Mouse (Mus musculus) ES-E14 (cell line): ENCODE results near the gene Nim1k. TPM values are rescaled to one million over a fixed set of nuclear protein-coding genes. Genes with fewer than 3 reads are reported as not detected.

Experiments
- DNase-seq: peaks from one replicate; pipeline ENCODE4 v3.0.0-alpha.2; 2013; ENCODE audit warnings: low read depth, low spot score
- H3K27ac ChIP-seq: 2 replicates; pipeline ENCODE4 v1.5.1; 2012; ENCODE audit warnings: low read depth, mild to moderate bottlenecking, low read length, moderate library complexity, mixed read lengths; ENCODE audit not compliant: poor library complexity, insufficient read depth, severe bottlenecking
- H3K36me3 ChIP-seq: 2 replicates; pipeline ENCODE4 v1.6.1; 2012; ENCODE audit warnings: mild to moderate bottlenecking, low read length, moderate library complexity, mixed read lengths; ENCODE audit not compliant: control insufficient read depth, poor library complexity, insufficient read depth, severe bottlenecking
- H3K4me1 ChIP-seq, 2 experiments: fragments of 150-350 bp in 1 of 2; sonication (generic) in 1 of 2; 2 replicates each; pipeline ENCODE4 v1.6.1; 2012; ENCODE audit warnings: low read length in 2 of 2, mild to moderate bottlenecking in 1 of 2, mixed read lengths in 1 of 2; ENCODE audit not compliant: control insufficient read depth in 2 of 2, insufficient read depth in 2 of 2, poor library complexity in 1 of 2
- H3K4me3 ChIP-seq, 2 experiments: fragments of 150-350 bp in 1 of 2; sonication (generic) in 1 of 2; 2 replicates each; pipeline ENCODE4 v1.5.1; 2012; ENCODE audit warnings: low read length in 2 of 2, low read depth in 1 of 2, mild to moderate bottlenecking in 1 of 2, mixed read lengths in 1 of 2; ENCODE audit not compliant: insufficient read depth in 1 of 2, poor library complexity in 1 of 2, severe bottlenecking in 1 of 2
- H3K9ac ChIP-seq: 2 replicates; pipeline ENCODE4 v1.6.1; 2012; ENCODE audit warnings: low read depth, mild to moderate bottlenecking, low read length, mixed read lengths; ENCODE audit not compliant: poor library complexity, insufficient read depth, severe bottlenecking
- H3K9me3 ChIP-seq: fragments of 150-350 bp; sonication (generic); 2 replicates; pipeline ENCODE4 v1.6.1; 2012; ENCODE audit warnings: low read depth, mild to moderate bottlenecking, low read length; ENCODE audit not compliant: control insufficient read depth, insufficient read depth
- CHD2 ChIP-seq: IDR thresholded peaks from 2 replicates; pipeline ENCODE4 v1.6.1; 2014; ENCODE audit warnings: mild to moderate bottlenecking, low read depth, low read length, inconsistent platforms
- HCFC1 ChIP-seq: IDR thresholded peaks from 2 replicates; pipeline ENCODE4 v1.6.1; 2012; ENCODE audit warnings: low read length, inconsistent platforms, borderline replicate concordance; ENCODE audit not compliant: insufficient read depth
- MAFK ChIP-seq: IDR thresholded peaks from 2 replicates; pipeline ENCODE4 v1.6.1; 2014; ENCODE audit warnings: mild to moderate bottlenecking, low read depth, low read length, inconsistent platforms; ENCODE audit not compliant: insufficient read depth
- ZC3H11A ChIP-seq: IDR thresholded peaks from 2 replicates; pipeline ENCODE4 v1.6.1; 2012; ENCODE audit warnings: low read depth, mild to moderate bottlenecking, inconsistent platforms, low read length, borderline replicate concordance
- ZNF384 ChIP-seq: IDR thresholded peaks from 2 replicates; pipeline ENCODE4 v1.6.1; 2012; ENCODE audit warnings: low read depth, low read length, inconsistent platforms
- in situ Hi-C, 2 experiments: fragments of 600-800 bp; cut with MboI; formaldehyde crosslinking; loops; one replicate each; pipeline ENCODE4 v1.15.1; 2025; ENCODE audit warnings: low sequenced_read_pairs in 2 of 2, inconsistent platforms in 1 of 2; ENCODE audit not compliant: unreplicated experiment in 2 of 2
- total RNA-seq: library from RNA; depleted of rRNA; stranded (reverse); fragments of 300-350 nt; gene quantifications from 2 replicates; pipeline ENCODE4 v1.2.3, GENCODE M21; 2012

Gene Nim1k
- total RNA-seq, 1 experiment = 0.22 TPM

DNA sequence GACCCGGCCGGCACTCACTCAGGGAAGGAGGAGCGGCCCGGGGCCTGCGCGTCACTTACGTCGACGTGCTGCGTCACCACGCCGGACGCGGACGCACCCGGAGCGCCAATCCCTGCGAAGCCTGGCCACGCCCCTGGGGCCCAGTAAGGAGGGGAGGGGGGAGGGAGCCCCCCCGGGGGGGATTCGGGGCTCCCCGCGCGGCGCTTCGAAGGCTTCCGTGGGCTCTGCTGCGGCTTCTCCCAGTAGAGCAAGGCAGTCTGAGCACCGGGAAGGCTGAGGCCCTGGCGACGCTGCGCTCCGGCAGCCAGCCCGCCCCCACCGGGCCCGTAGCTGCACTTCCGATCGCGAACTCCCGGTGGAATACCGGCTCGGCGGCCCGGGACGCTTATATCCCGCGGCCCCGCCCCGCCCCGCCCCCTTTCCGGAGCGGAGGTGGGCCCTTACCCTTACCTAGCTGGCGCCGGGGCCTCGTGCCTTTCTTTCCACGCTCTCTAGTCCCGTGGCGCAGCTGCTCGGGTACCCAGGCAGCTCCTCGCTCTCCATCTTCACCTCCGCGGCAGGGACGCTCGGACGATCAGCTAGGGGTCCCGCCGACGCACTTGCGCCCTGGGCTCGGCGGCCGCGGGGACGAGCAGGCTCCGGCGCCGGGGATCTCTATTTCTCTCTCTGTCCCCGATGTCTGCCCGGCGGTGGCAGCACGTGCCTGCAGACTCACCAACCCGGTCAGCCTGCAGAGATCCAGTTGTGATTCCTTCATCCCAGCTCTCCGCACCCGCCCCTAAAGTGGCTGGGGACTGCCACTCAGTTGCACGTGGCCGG, 35.3 kb upstream of the Nim1k start, which contains the start of gene Zfp131:
TSS of gene Zfp131 (minus strand) at position 129 of the 819 bp plus-strand sequence.
- Histone ChIP-seq H3K27ac (peak within 1 kb of the TSS; percentile 94), H3K4me3 (peak within 1 kb of the TSS; percentile 98 to 99), H3K36me3 (peaks cover 11% of the 10 kb centered on the region), H3K9me3 (no peaks in the 10 kb centered on the region), H3K4me1 (peaks cover 0 to 2% of the 10 kb centered on the region in 2 experiments; a peak in 1 of 4 replicates), H3K9ac (peak within 1 kb of the TSS; percentile 99)
- TF ChIP-seq CHD2 (no peak), ZNF384 (no peak), HCFC1 (peak; percentile 46; the same call in 1 of the 2 replicates), ZC3H11A (no peak), MAFK (no peak)
- in situ Hi-C loops = no loop called here
- peak; percentile 81 for DNase-seq

DNA sequence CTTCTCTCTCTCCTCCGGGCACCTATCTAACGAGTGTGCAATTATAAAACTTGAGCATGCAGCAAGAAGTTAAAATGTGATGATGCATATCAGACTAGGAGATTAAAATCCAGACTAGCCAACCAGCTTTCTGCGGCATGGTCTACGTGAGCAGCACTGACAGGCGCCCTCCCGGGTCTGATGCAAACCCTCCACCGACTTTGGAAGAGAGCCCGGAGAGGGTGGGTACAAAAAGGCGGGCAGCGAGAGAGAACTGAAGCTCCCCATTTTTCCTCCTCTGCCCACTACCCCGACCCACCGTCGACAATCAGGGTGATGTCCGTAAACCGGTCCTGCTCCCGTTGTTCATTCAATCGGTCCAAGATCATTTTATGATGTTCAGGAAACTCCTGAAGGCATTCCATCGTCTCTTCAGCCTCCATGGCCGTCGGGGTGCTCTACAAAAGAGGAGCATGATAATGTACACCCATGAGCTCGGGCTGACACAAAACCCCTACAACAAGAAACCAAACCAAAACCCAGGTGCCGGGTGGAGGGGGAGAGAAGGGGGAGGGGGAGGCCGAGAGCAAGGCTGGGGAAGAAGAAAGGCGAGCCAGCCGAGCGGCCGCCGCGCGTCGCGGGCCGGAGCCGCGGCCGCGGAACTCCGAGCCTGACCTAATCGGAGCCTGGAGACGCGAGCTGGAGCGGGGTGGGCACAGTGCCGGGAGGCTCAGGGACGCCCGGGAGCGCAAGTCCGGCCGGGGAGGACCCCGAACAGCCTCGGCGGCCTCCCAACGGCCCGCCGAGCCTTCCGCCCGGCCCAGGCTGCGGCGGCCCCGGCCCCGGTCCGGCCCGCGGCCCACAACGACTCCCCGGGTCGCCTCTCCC, 34.4 kb upstream of the Nim1k start:
- H3K4me3 ChIP-seq = peak overlapping the region; percentile 98 to 99
- H3K36me3 ChIP-seq = peaks cover 12% of the 10 kb centered on the region
- peaks cover 0 to 2% of the 10 kb centered on the region in 2 experiments; a peak in 1 of 4 replicates for H3K4me1 ChIP-seq
- no peak for TF ChIP-seq ZC3H11A
- H3K9me3 ChIP-seq = no peaks in the 10 kb centered on the region
- H3K9ac ChIP-seq = peak overlapping the region; percentile 99
- in situ Hi-C loops = no loop called here
- peak overlapping the region; percentile 94 for H3K27ac ChIP-seq
- DNase-seq = no peak

DNA sequence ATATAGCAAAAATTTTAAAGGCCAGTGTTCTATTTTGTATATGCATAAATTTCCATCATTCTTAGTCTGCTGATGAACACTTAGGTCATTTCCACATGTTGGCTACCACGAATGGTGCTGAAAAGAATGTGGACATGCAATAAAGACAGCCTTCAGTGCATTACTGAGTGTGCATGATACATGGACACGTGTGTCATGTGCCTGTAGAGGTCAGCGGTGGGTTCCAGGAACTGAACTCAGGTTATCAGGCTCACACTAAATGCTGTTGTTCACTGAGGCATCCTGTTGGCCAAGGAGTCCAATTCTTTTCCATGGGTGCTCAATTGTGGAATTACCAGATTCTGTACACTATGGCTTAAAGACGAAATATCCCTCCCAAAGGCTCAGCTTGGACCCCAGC, 27.9 kb upstream of the Nim1k start:
- no peak for TF ChIP-seq HCFC1
- no peak for TF ChIP-seq ZNF384
- TF ChIP-seq ZC3H11A = no peak
- TF ChIP-seq MAFK = no peak
- no peak for TF ChIP-seq CHD2
- Histone ChIP-seq H3K36me3 (peaks cover 19% of the 10 kb centered on the region), H3K9me3 (no peaks in the 10 kb centered on the region), H3K9ac (no peak overlapping the region), H3K27ac (no peak overlapping the region), H3K4me1 (no peaks in the 10 kb centered on the region), H3K4me3 (no peak overlapping the region)
- no peak for DNase-seq
- in situ Hi-C loops = no loop called here

DNA sequence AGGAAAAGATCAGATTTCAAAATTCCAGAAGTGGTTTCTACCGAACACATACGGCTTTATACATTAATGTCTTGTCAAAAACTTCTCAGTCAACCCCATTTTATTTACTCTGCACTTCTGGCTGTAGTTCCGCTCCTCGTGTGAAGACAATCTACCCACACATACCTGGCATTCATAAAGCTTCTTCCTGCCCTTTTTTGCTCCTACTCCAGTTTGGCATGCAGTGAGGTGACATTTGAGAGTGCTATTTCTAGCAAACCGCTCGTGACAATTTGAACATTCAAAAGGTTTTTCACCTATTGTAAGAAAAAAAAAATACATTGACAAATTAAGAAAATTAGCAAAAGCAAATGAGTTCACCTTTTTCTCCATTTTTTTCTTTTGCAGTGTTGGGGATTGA, 12.9 kb upstream of the Nim1k start:
- no peak overlapping the region for H3K27ac ChIP-seq

More for the DNA sequence above, 12.9 kb upstream of the Nim1k start:
- no peak overlapping the region for H3K9ac ChIP-seq
- peaks cover 25% of the 10 kb centered on the region for H3K36me3 ChIP-seq
- no peak overlapping the region for H3K4me3 ChIP-seq
- in situ Hi-C loops = no loop called here
- no peaks in the 10 kb centered on the region for H3K9me3 ChIP-seq
- DNase-seq = no peak
- no peaks in the 10 kb centered on the region for H3K4me1 ChIP-seq
- TF ChIP-seq ZNF384 (no peak), CHD2 (no peak)
